Mouse (Mus musculus) liver, adult 2 months (tissue): ENCODE data around the gene Slc22a23. TPM values are rescaled to one million over a fixed set of nuclear protein-coding genes. Genes with fewer than 3 reads are reported as not detected.

Source experiments
- DNase-seq: peaks from one replicate; pipeline ENCODE4 v3.0.0-alpha.2; 2011; ENCODE audit warnings: low read depth, low spot score; ENCODE audit errors: extremely low read depth
- H3K27ac ChIP-seq: fragments of 200-500 bp; replicated peaks from 2 replicates; pipeline ENCODE4 v1.5.1; 2012; ENCODE audit warnings: low read depth, mild to moderate bottlenecking, control low read depth, inconsistent platforms, low read length; ENCODE audit not compliant: insufficient read depth
- H3K27me3 ChIP-seq: fragments of 200-500 bp; 2 replicates; pipeline ENCODE4 v1.6.1; 2012; ENCODE audit warnings: mild to moderate bottlenecking, moderate library complexity, low read length, inconsistent platforms; ENCODE audit not compliant: control insufficient read depth, insufficient read depth
- H3K36me3 ChIP-seq: fragments of 200-500 bp; 2 replicates; pipeline ENCODE4 v1.6.1; 2012; ENCODE audit warnings: low read length, inconsistent platforms; ENCODE audit not compliant: control insufficient read depth, insufficient read depth
- H3K4me1 ChIP-seq: fragments of 200-500 bp; 2 replicates; pipeline ENCODE4 v1.6.1; 2011; ENCODE audit warnings: low read length; ENCODE audit not compliant: control insufficient read depth, insufficient read depth
- H3K4me3 ChIP-seq: fragments of 200-500 bp; 2 replicates; pipeline ENCODE4 v1.5.1; 2011; ENCODE audit warnings: low read depth, mild to moderate bottlenecking, control low read depth, low read length, moderate library complexity; ENCODE audit not compliant: insufficient read depth
- H3K79me2 ChIP-seq: fragments of 200-500 bp; 2 replicates; pipeline ENCODE4 v1.6.1; 2012; ENCODE audit warnings: inconsistent platforms, mild to moderate bottlenecking, low read length, moderate library complexity; ENCODE audit not compliant: control insufficient read depth, insufficient read depth
- H3K9ac ChIP-seq: fragments of 200-500 bp; 2 replicates; pipeline ENCODE4 v1.6.1; 2012; ENCODE audit warnings: low read depth, mild to moderate bottlenecking, control low read depth, inconsistent platforms, low read length
- CTCF ChIP-seq: fragments of 200-500 bp; IDR thresholded peaks from 2 replicates; pipeline ENCODE4 v1.5.1; 2011; ENCODE audit warnings: low read depth, low read length, control low read depth
- POLR2A ChIP-seq: fragments of 200-500 bp; IDR thresholded peaks from 2 replicates; pipeline ENCODE4 v1.6.1; 2011; ENCODE audit warnings: low read length, control low read depth; ENCODE audit not compliant: insufficient read depth; ENCODE audit errors: extremely low read depth
- WGBS: fragments of 180-500 bp; shearing (Covaris S2); methylation state at CpG from one replicate; pipeline ENCODE4 v1.1.7; 2018; 5-methylcytosine and 5-hydroxymethylcytosine counted together
- polyA plus RNA-seq: library from polyadenylated mRNA; depleted of rRNA; stranded (reverse); fragments of >200 nt; gene quantifications from 2 replicates; pipeline ENCODE4 v1.2.3, GENCODE M21; 2012
- total RNA-seq: library from RNA; depleted of rRNA; stranded (reverse); fragments of >200 nt; gene quantifications from 2 replicates; pipeline ENCODE4 v1.2.3, GENCODE M21; 2014

Slc22a23 gene
- total and polyA plus RNA-seq, 2 experiments = 31.6 to 50.6 TPM

DNA sequence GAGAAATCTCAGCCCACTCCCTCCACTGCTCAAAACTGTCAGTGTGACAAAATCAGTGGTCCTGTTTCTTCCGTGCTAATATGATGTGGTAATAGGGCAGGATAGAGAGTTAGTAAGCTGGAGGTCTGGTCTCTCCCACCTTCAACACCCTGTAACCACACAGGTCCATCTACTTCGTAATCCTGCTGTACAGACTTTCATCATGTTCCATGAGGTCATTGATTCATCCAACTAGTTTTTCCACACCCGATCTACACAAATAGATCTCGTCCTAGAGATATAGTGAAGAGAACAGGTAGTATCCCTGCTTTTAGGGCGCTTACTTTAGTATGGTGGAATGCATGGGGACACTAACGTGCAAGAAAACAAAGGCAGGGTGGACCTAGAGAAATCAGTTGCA, 63.6 kb downstream of the Slc22a23 start:
- Histone ChIP-seq H3K4me3 (no peak overlapping the region), H3K79me2 (peaks cover 49% of the 10 kb centered on the region), H3K27me3 (no peaks in the 10 kb centered on the region), H3K9ac (no peak overlapping the region), H3K4me1 (peaks cover 22% of the 10 kb centered on the region), H3K27ac (peak overlapping the region; percentile 76), H3K36me3 (peaks cover 6% of the 10 kb centered on the region; the same call in 1 of the 2 replicates)
- DNase-seq = peak; percentile 61
- no peak for TF ChIP-seq POLR2A
- no peak for TF ChIP-seq CTCF
- 37% methylated on average over 6 of the region's 6 CpGs for WGBS

DNA sequence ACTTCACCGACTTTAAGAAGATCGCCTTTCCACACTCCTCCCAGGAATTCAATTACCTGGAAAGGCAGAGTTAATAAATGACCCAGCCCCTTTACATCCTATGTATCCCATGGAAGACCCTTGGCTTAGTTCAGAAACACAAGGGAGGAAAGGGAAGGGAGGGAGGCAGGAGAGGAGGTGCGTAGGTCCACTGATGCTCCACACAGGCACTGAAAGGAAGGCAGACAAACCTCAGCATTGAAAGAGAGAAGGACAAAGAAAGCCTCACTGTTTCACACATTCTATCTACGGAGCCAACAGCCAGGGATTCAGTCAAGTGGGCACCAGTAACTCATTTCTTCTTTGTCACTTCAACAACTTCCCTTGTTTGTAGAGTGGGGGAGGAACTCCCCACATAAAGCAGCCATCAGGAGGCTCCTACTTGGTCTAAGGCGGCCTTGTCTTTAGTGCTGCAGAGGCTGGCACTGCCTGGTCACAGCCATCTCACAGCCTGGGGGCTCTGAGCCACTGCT, 66.2 kb downstream of the Slc22a23 start:
- no peak overlapping the region for H3K27ac ChIP-seq
- H3K4me1 ChIP-seq = peaks cover 28% of the 10 kb centered on the region
- H3K27me3 ChIP-seq = no peaks in the 10 kb centered on the region
- H3K4me3 ChIP-seq = no peak overlapping the region
- H3K36me3 ChIP-seq = peaks cover 4% of the 10 kb centered on the region; the same call in 1 of the 2 replicates
- TF ChIP-seq POLR2A (no peak), CTCF (no peak)
- no peak overlapping the region for H3K9ac ChIP-seq
- WGBS = 77% methylated on average over 5 of the region's 5 CpGs
- H3K79me2 ChIP-seq = peaks cover 42% of the 10 kb centered on the region
- DNase-seq = no peak

DNA sequence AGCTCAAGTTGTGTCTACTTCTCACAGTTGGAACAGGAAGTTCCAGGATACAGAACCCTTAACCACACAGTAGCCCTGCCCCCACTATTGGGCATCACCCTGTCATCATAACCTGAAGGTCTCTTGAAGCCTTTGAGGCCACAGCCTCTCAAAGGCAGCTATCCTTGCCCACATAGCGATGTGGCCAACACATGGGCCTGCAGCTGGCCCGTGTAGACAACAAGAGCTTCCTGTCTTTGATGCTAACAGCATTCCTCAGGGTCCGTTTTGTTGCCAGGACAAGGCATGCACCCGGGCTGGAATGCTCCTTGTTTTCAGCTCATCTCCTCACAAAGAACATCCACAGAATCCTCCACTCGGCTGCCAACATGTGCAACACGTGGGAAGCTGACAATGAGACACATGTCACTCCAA, 66.7 kb downstream of the Slc22a23 start:
- 65% methylated on average over 6 of the region's 6 CpGs for WGBS
- peaks cover 4% of the 10 kb centered on the region; the same call in 1 of the 2 replicates for H3K36me3 ChIP-seq
- no peak overlapping the region for H3K9ac ChIP-seq
- H3K4me3 ChIP-seq = no peak overlapping the region
- TF ChIP-seq POLR2A = no peak
- TF ChIP-seq CTCF = no peak
- H3K79me2 ChIP-seq = peaks cover 42% of the 10 kb centered on the region
- no peak overlapping the region for H3K27ac ChIP-seq
- H3K4me1 ChIP-seq = peaks cover 28% of the 10 kb centered on the region
- no peak for DNase-seq
- H3K27me3 ChIP-seq = no peaks in the 10 kb centered on the region

DNA sequence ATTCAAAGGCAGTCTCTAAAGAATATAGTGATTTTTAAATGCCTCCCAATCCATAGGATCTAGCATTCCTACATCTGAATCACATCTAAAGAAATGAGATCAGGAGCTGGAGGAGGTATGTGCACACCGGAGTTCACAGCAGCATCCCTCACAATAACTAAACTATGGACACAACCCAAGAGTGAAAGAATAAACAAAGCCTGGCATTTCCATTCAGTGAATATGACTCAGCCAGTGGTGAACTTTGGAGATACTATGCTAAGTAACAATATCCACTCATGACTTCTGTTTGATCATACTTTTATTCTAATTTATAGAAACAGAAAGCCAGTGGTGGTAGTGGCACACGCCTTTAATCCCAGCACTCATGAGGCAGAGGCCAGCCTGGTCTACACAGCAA, 67.4 kb downstream of the Slc22a23 start:
- H3K27ac ChIP-seq = no peak overlapping the region
- no peak for DNase-seq
- peaks cover 43% of the 10 kb centered on the region for H3K79me2 ChIP-seq
- H3K4me1 ChIP-seq = peaks cover 29% of the 10 kb centered on the region
- no peak overlapping the region for H3K9ac ChIP-seq
- peaks cover 4% of the 10 kb centered on the region; the same call in 1 of the 2 replicates for H3K36me3 ChIP-seq
- 64% methylated on average over 2 of the region's 2 CpGs for WGBS
- no peak overlapping the region for H3K4me3 ChIP-seq
- no peaks in the 10 kb centered on the region for H3K27me3 ChIP-seq
- TF ChIP-seq POLR2A = no peak
- no peak for TF ChIP-seq CTCF

DNA sequence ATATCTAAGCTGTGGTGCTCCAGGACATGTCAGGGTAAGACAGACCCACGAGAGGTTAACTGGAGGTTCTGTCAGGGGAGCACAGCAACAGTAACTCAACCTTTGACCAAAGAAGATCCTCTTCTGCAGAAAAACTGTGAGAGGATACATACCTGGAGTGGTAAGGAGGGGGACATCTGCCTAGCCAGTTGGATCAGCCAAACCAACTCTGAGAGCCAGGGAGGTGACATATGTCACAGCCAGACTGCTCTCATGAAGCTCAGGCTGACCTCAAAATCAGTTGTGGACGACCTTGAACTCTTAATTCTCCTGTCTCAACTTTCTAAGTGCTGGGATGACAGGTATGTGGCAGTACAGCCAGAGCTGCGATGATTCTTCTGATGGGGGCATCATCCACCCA, 68.0 kb downstream of the Slc22a23 start:
- no peak overlapping the region for H3K4me3 ChIP-seq
- 0 out of 2 replicates have a peak overlapping the region, but pooled peaks have one; percentile 7 for H3K27ac ChIP-seq
- H3K4me1 ChIP-seq = peaks cover 30% of the 10 kb centered on the region
- no peak overlapping the region for H3K9ac ChIP-seq
- 63% methylated on average over 3 of the region's 3 CpGs for WGBS
- peaks cover 41% of the 10 kb centered on the region for H3K79me2 ChIP-seq
- no peaks in the 10 kb centered on the region for H3K27me3 ChIP-seq
- H3K36me3 ChIP-seq = peaks cover 4% of the 10 kb centered on the region; the same call in 1 of the 2 replicates
- DNase-seq = no peak
- TF ChIP-seq CTCF (no peak), POLR2A (no peak)

DNA sequence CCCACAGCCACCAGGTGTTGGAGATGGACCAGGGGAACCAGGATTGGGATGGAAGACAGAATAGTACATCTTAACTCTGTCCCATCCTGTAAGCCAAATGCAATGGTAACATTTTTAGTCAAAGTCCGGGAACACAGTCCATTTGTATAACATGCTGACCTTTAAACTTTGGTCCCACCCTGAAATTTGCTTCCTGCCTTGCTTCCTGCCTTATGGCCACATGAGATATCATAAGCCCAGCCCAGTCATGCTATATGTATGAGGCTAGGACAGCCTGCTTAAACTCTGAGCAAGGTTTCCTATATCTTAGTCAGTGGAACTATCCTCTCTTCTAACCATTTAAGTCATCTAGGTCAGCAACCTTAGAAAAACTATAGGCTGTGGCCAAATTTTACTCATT, 70.1 kb downstream of the Slc22a23 start:
- Histone ChIP-seq H3K79me2 (peaks cover 37% of the 10 kb centered on the region), H3K27me3 (no peaks in the 10 kb centered on the region), H3K4me3 (no peak overlapping the region), H3K36me3 (peaks cover under 1% of the 10 kb centered on the region; the same call in 1 of the 2 replicates), H3K4me1 (peaks cover 25% of the 10 kb centered on the region), H3K9ac (no peak overlapping the region), H3K27ac (peak overlapping the region; percentile 5; the same call in 1 of the 2 replicates)
- WGBS = 11% methylated on average over 1 of the region's 1 CpGs
- DNase-seq = peak; percentile 59
- TF ChIP-seq CTCF (no peak), POLR2A (no peak)
